Mouse (Mus musculus) hindbrain, embryonic 14.5 days (tissue): ENCODE data around the gene Ceacam18. TPM values are rescaled to one million over a fixed set of nuclear protein-coding genes. Genes with fewer than 3 reads are reported as not detected.
A peak's percentile ranks its signal among the peaks of the same experiment; 100 is the strongest.

ENCODE experiments used
- ATAC-seq: fragments of 200-750 bp; cut with Nextera tagmentation; 2 replicates; pipeline ENCODE4 v1.8.0; 2017; ENCODE audit warnings: moderate number of reproducible peaks, mild to moderate bottlenecking, moderate TSS enrichment, moderate library complexity; ENCODE audit not compliant: low FRiP score
- DNase-seq: peaks from one replicate; pipeline ENCODE4 v3.0.0-alpha.2; 2015; ENCODE audit warnings: low spot score
- H3K27ac ChIP-seq: fragments of 300-500 bp; sonication (generic); 2 replicates; pipeline ENCODE4 v1.5.1; 2014; ENCODE audit warnings: mild to moderate bottlenecking, moderate library complexity
- H3K27me3 ChIP-seq: fragments of 300-500 bp; sonication (generic); 2 replicates; pipeline ENCODE4 v1.6.1; 2014; ENCODE audit warnings: mild to moderate bottlenecking, low read length, mixed read lengths; ENCODE audit not compliant: control insufficient read depth, insufficient read depth
- H3K36me3 ChIP-seq: fragments of 300-500 bp; sonication (generic); replicated peaks from 2 replicates; pipeline ENCODE4 v1.6.1; 2014; ENCODE audit not compliant: control insufficient read depth, insufficient read depth
- H3K4me1 ChIP-seq: fragments of 300-500 bp; sonication (generic); replicated peaks from 2 replicates; pipeline ENCODE4 v1.6.1; 2014; ENCODE audit warnings: antibody characterized with exemption, low read length, mixed read lengths; ENCODE audit not compliant: control insufficient read depth, insufficient read depth
- H3K4me2 ChIP-seq: fragments of 300-500 bp; sonication (generic); replicated peaks from 2 replicates; pipeline ENCODE4 v1.6.1; 2014; ENCODE audit warnings: mild to moderate bottlenecking, moderate library complexity
- H3K4me3 ChIP-seq: fragments of 300-500 bp; sonication (generic); replicated peaks from 2 replicates; pipeline ENCODE4 v1.5.1; 2014; ENCODE audit warnings: mild to moderate bottlenecking, low read length
- H3K9ac ChIP-seq: fragments of 300-500 bp; sonication (generic); 2 replicates; pipeline ENCODE4 v1.6.1; 2014
- H3K9me3 ChIP-seq: fragments of 300-500 bp; sonication (generic); 2 replicates; pipeline ENCODE4 v1.6.1; 2016; ENCODE audit warnings: low read length; ENCODE audit not compliant: control insufficient read depth
- WGBS: fragments of 180-500 bp; shearing (Covaris S2); extraction: QIAGEN DNeasy Blood & Tissue Kit; methylation state at CpG from one replicate; pipeline ENCODE4 v1.1.7; 2014; 5-methylcytosine and 5-hydroxymethylcytosine counted together
- polyA plus RNA-seq: library from polyadenylated mRNA; unstranded; fragments of >200 nt; fragmentation: Nextera tagmentation; extraction: Ambion mirVana; gene quantifications from 2 replicates; pipeline ENCODE4 v1.2.1, GENCODE M21; 2014

Ceacam18 gene
- not detected in 2 replicates for polyA plus RNA-seq

- Histone ChIP-seq H3K9me3 (no peaks in the 10 kb centered on the region), H3K9ac (no peak within 1 kb of the TSS), H3K36me3 (no peaks in the 10 kb centered on the region), H3K4me2 (no peak within 1 kb of the TSS), H3K27ac (no peak within 1 kb of the TSS), H3K4me3 (no peak within 1 kb of the TSS), H3K27me3 (no peaks in the 10 kb centered on the region), H3K4me1 (no peaks in the 10 kb centered on the region)
- ATAC-seq (no peak), DNase-seq (no peak)
- 86% methylated on average over 6 of the region's 6 CpGs for WGBS
Observed at GRCm38 (mm10) chr7:43634500-43634899, at the start of gene Ceacam18. Gene Ceacam18, plus strand, starts transcription at chr7:43634707.

- 94% methylated on average over 5 of the region's 5 CpGs for WGBS
- H3K4me1 ChIP-seq = peaks cover 13% of the 10 kb centered on the region
- peaks cover 63% of the 10 kb centered on the region for H3K36me3 ChIP-seq
- H3K4me3 ChIP-seq = no peak overlapping the region
- H3K27me3 ChIP-seq = no peaks in the 10 kb centered on the region
- H3K4me2 ChIP-seq = no peak overlapping the region
- no peak overlapping the region for H3K9ac ChIP-seq
- ATAC-seq (no peak), DNase-seq (no peak)
- no peak overlapping the region for H3K27ac ChIP-seq
- H3K9me3 ChIP-seq = no peaks in the 10 kb centered on the region
Observed at GRCm38 (mm10) chr7:43584790-43585189, 49.7 kb upstream of the Ceacam18 start.

GRCm38 (mm10) chr7:43601884-43602283 lies 32.6 kb upstream of the Ceacam18 start:
- 31% methylated on average over 5 of the region's 5 CpGs for WGBS
- Histone ChIP-seq H3K9ac (no peak overlapping the region), H3K4me1 (no peaks in the 10 kb centered on the region), H3K4me2 (no peak overlapping the region), H3K27ac (no peak overlapping the region), H3K4me3 (no peak overlapping the region), H3K9me3 (no peaks in the 10 kb centered on the region), H3K36me3 (no peaks in the 10 kb centered on the region), H3K27me3 (no peaks in the 10 kb centered on the region)
- DNase-seq (no peak), ATAC-seq (no peak)

GRCm38 (mm10) chr7:43606896-43607742 lies 27.4 kb upstream of the Ceacam18 start, which contains the start of gene Zfp819:
Gene Zfp819, plus strand, starts transcription at chr7:43607169.
- DNase-seq (peak; percentile 78), ATAC-seq (peak; percentile 90)
- H3K9me3 ChIP-seq = no peaks in the 10 kb centered on the region
- no peaks in the 10 kb centered on the region for H3K36me3 ChIP-seq
- no peaks in the 10 kb centered on the region; the same call in 1 of the 2 replicates for H3K4me1 ChIP-seq
- peak within 1 kb of the TSS; percentile 36 for H3K4me3 ChIP-seq
- no peaks in the 10 kb centered on the region for H3K27me3 ChIP-seq
- peak within 1 kb of the TSS; percentile 69 for H3K4me2 ChIP-seq
- WGBS = 17% methylated on average over 41 of the region's 41 CpGs
- no peak within 1 kb of the TSS for H3K27ac ChIP-seq
- peak within 1 kb of the TSS; percentile 50 for H3K9ac ChIP-seq

GRCm38 (mm10) chr7:43607743-43608287 lies 26.7 kb upstream of the Ceacam18 start:
- peak overlapping the region; percentile 69 for H3K4me2 ChIP-seq
- no peaks in the 10 kb centered on the region for H3K9me3 ChIP-seq
- no peaks in the 10 kb centered on the region for H3K36me3 ChIP-seq
- H3K9ac ChIP-seq = no peak overlapping the region
- WGBS = 39% methylated on average over 5 of the region's 5 CpGs
- no peak for DNase-seq
- peak overlapping the region; percentile 36 for H3K4me3 ChIP-seq
- ATAC-seq = no peak
- no peaks in the 10 kb centered on the region; the same call in 1 of the 2 replicates for H3K4me1 ChIP-seq
- no peaks in the 10 kb centered on the region for H3K27me3 ChIP-seq
- no peak overlapping the region for H3K27ac ChIP-seq

GRCm38 (mm10) chr7:43608316-43608824 lies 26.1 kb upstream of the Ceacam18 start:
- Histone ChIP-seq H3K9me3 (no peaks in the 10 kb centered on the region), H3K4me1 (no peaks in the 10 kb centered on the region; the same call in 1 of the 2 replicates), H3K9ac (no peak overlapping the region), H3K4me2 (no peak overlapping the region), H3K4me3 (no peak overlapping the region), H3K27me3 (no peaks in the 10 kb centered on the region), H3K27ac (no peak overlapping the region), H3K36me3 (no peaks in the 10 kb centered on the region)
- no peak for DNase-seq
- no peak for ATAC-seq
- 82% methylated on average over 7 of the region's 7 CpGs for WGBS

- H3K9ac ChIP-seq = no peak overlapping the region
- DNase-seq (no peak), ATAC-seq (no peak)
- H3K4me1 ChIP-seq = no peaks in the 10 kb centered on the region
- H3K36me3 ChIP-seq = no peaks in the 10 kb centered on the region
- H3K27me3 ChIP-seq = no peaks in the 10 kb centered on the region
- 86% methylated on average over 14 of the region's 14 CpGs for WGBS
- no peaks in the 10 kb centered on the region for H3K9me3 ChIP-seq
- no peak overlapping the region for H3K4me3 ChIP-seq
- no peak overlapping the region for H3K27ac ChIP-seq
- no peak overlapping the region for H3K4me2 ChIP-seq
Observed at GRCm38 (mm10) chr7:43613816-43614551, 20.5 kb upstream of the Ceacam18 start.

- Histone ChIP-seq H3K9ac (no peak overlapping the region), H3K27ac (no peak overlapping the region), H3K4me2 (no peak overlapping the region), H3K4me3 (no peak overlapping the region), H3K36me3 (no peaks in the 10 kb centered on the region), H3K9me3 (no peaks in the 10 kb centered on the region), H3K4me1 (peaks cover 4% of the 10 kb centered on the region; the same call in 1 of the 2 replicates), H3K27me3 (no peaks in the 10 kb centered on the region)
- no peak for DNase-seq
- no peak for ATAC-seq
- WGBS = 86% methylated on average over 7 of the region's 7 CpGs
Observed at GRCm38 (mm10) chr7:43622927-43623326, 11.6 kb upstream of the Ceacam18 start.

- no peaks in the 10 kb centered on the region for H3K36me3 ChIP-seq
- H3K27ac ChIP-seq = no peak overlapping the region
- H3K9me3 ChIP-seq = no peaks in the 10 kb centered on the region
- peaks cover 4% of the 10 kb centered on the region; the same call in 1 of the 2 replicates for H3K4me1 ChIP-seq
- H3K27me3 ChIP-seq = no peaks in the 10 kb centered on the region
- peak overlapping the region; percentile 21 for H3K4me2 ChIP-seq
- DNase-seq (no peak), ATAC-seq (no peak; the same call in 1 of the 2 replicates)
- H3K4me3 ChIP-seq = no peak overlapping the region
- 12% methylated on average over 10 of the region's 10 CpGs for WGBS
- H3K9ac ChIP-seq = no peak overlapping the region
Observed at GRCm38 (mm10) chr7:43623819-43624218, 10.7 kb upstream of the Ceacam18 start.
